Mouse (Mus musculus): ENCODE data around the gene Slc9a9. TPM values are rescaled to one million over a fixed set of nuclear protein-coding genes. Genes with fewer than 3 reads are reported as not detected.

Slc9a9 gene
- polyA plus RNA-seq, 2 experiments, result 3.7 to 5.1 TPM

GRCm38 (mm10) chr9:94698175-94698574 is 28.5 kb downstream of the Slc9a9 start:
- H3K4me2 ChIP-seq (replicated peaks; ENCODE audit: low read depth, low read length, severe bottlenecking), result no peak overlapping the region
- H3K9ac ChIP-seq (ENCODE audit: low read depth, low read length, severe bottlenecking), result no peak overlapping the region
- H3K4me3 ChIP-seq (replicated peaks; ENCODE audit: low read length), result no peak overlapping the region
- H3K36me3 ChIP-seq (ENCODE audit: control insufficient read depth, insufficient read depth, low read length), result no peaks in the 10 kb centered on the region
- ATAC-seq (ENCODE audit: low FRiP score, low read depth), result no peak
- no peaks in the 10 kb centered on the region for H3K9me3 ChIP-seq (ENCODE audit: control insufficient read depth, low read length)
- WGBS, result 77% methylated on average over 2 of the region's 2 CpGs
- TF ChIP-seq POLR2A (IDR thresholded peaks at IDR 0.05; ENCODE audit: borderline replicate concordance, extremely low read depth, insufficient read depth, insufficient read length), result no peak
- H3K27ac ChIP-seq (replicated peaks; ENCODE audit: low read depth, low read length), result no peak overlapping the region
- no peaks in the 10 kb centered on the region for H3K27me3 ChIP-seq (ENCODE audit: control insufficient read depth, insufficient read depth, low read length)
- DNase-seq (ENCODE audit: low spot score), result no peak
- no peaks in the 10 kb centered on the region for H3K4me1 ChIP-seq (ENCODE audit: control insufficient read depth, insufficient read depth, low read length)

- Histone ChIP-seq H3K4me3 (replicated peaks; ENCODE audit: low read length) (no peak overlapping the region), H3K9me3 (ENCODE audit: control insufficient read depth, low read length) (no peaks in the 10 kb centered on the region), H3K27ac (replicated peaks; ENCODE audit: low read depth, low read length) (no peak overlapping the region), H3K4me2 (replicated peaks; ENCODE audit: low read depth, low read length, severe bottlenecking) (no peak overlapping the region), H3K27me3 (ENCODE audit: control insufficient read depth, insufficient read depth, low read length) (no peaks in the 10 kb centered on the region), H3K9ac (ENCODE audit: low read depth, low read length, severe bottlenecking) (no peak overlapping the region), H3K4me1 (ENCODE audit: control insufficient read depth, insufficient read depth, low read length) (no peaks in the 10 kb centered on the region), H3K36me3 (ENCODE audit: control insufficient read depth, insufficient read depth, low read length) (no peaks in the 10 kb centered on the region)
- TF ChIP-seq POLR2A (IDR thresholded peaks at IDR 0.05; ENCODE audit: borderline replicate concordance, extremely low read depth, insufficient read depth, insufficient read length), result no peak
- DNase-seq (ENCODE audit: low spot score), result peak; percentile 54
- peak; percentile 76 for ATAC-seq (ENCODE audit: low FRiP score, low read depth)
- WGBS, result 80% methylated on average over 1 of the region's 1 CpGs
Measured at GRCm38 (mm10) chr9:94700549-94700948, 30.8 kb downstream of the Slc9a9 start.

- WGBS, result 45% methylated on average over 6 of the region's 6 CpGs
- no peak for DNase-seq (ENCODE audit: low spot score)
- Histone ChIP-seq H3K27me3 (ENCODE audit: control insufficient read depth, insufficient read depth, low read length) (no peaks in the 10 kb centered on the region), H3K27ac (replicated peaks; ENCODE audit: low read depth, low read length) (no peak overlapping the region), H3K4me2 (replicated peaks; ENCODE audit: low read depth, low read length, severe bottlenecking) (no peak overlapping the region), H3K9ac (ENCODE audit: low read depth, low read length, severe bottlenecking) (no peak overlapping the region), H3K4me3 (replicated peaks; ENCODE audit: low read length) (no peak overlapping the region), H3K9me3 (ENCODE audit: control insufficient read depth, low read length) (no peaks in the 10 kb centered on the region), H3K36me3 (ENCODE audit: control insufficient read depth, insufficient read depth, low read length) (no peaks in the 10 kb centered on the region), H3K4me1 (ENCODE audit: control insufficient read depth, insufficient read depth, low read length) (no peaks in the 10 kb centered on the region)
- no peak for TF ChIP-seq POLR2A (IDR thresholded peaks at IDR 0.05; ENCODE audit: borderline replicate concordance, extremely low read depth, insufficient read depth, insufficient read length)
- no peak for ATAC-seq (ENCODE audit: low FRiP score, low read depth)
Measured at GRCm38 (mm10) chr9:94701193-94701869, 31.6 kb downstream of the Slc9a9 start.

GRCm38 (mm10) chr9:94701965-94702634 is 32.4 kb downstream of the Slc9a9 start:
- Histone ChIP-seq H3K9ac (ENCODE audit: low read depth, low read length, severe bottlenecking) (no peak overlapping the region), H3K4me3 (replicated peaks; ENCODE audit: low read length) (no peak overlapping the region), H3K27ac (replicated peaks; ENCODE audit: low read depth, low read length) (no peak overlapping the region), H3K27me3 (ENCODE audit: control insufficient read depth, insufficient read depth, low read length) (no peaks in the 10 kb centered on the region), H3K9me3 (ENCODE audit: control insufficient read depth, low read length) (no peaks in the 10 kb centered on the region), H3K4me1 (ENCODE audit: control insufficient read depth, insufficient read depth, low read length) (no peaks in the 10 kb centered on the region), H3K36me3 (ENCODE audit: control insufficient read depth, insufficient read depth, low read length) (no peaks in the 10 kb centered on the region), H3K4me2 (replicated peaks; ENCODE audit: low read depth, low read length, severe bottlenecking) (no peak overlapping the region)
- no peak; the same call in 1 of the 2 replicates for ATAC-seq (ENCODE audit: low FRiP score, low read depth)
- WGBS, result 40% methylated on average over 10 of the region's 10 CpGs
- DNase-seq (ENCODE audit: low spot score), result no peak
- no peak for TF ChIP-seq POLR2A (IDR thresholded peaks at IDR 0.05; ENCODE audit: borderline replicate concordance, extremely low read depth, insufficient read depth, insufficient read length)

GRCm38 (mm10) chr9:94704986-94705757 is 35.5 kb downstream of the Slc9a9 start:
- DNase-seq (ENCODE audit: low spot score) (no peak), ATAC-seq (ENCODE audit: low FRiP score, low read depth) (no peak)
- H3K27ac ChIP-seq (replicated peaks; ENCODE audit: low read depth, low read length), result no peak overlapping the region
- no peaks in the 10 kb centered on the region for H3K36me3 ChIP-seq (ENCODE audit: control insufficient read depth, insufficient read depth, low read length)
- no peak for TF ChIP-seq POLR2A (IDR thresholded peaks at IDR 0.05; ENCODE audit: borderline replicate concordance, extremely low read depth, insufficient read depth, insufficient read length)
- no peaks in the 10 kb centered on the region for H3K9me3 ChIP-seq (ENCODE audit: control insufficient read depth, low read length)
- no peak overlapping the region for H3K4me2 ChIP-seq (replicated peaks; ENCODE audit: low read depth, low read length, severe bottlenecking)
- 80% methylated on average over 9 of the region's 9 CpGs for WGBS
- no peak overlapping the region for H3K9ac ChIP-seq (ENCODE audit: low read depth, low read length, severe bottlenecking)
- H3K4me1 ChIP-seq (ENCODE audit: control insufficient read depth, insufficient read depth, low read length), result no peaks in the 10 kb centered on the region
- no peaks in the 10 kb centered on the region for H3K27me3 ChIP-seq (ENCODE audit: control insufficient read depth, insufficient read depth, low read length)
- no peak overlapping the region for H3K4me3 ChIP-seq (replicated peaks; ENCODE audit: low read length)
